Mouse (Mus musculus): ENCODE data around the gene Golt1a. TPM values are rescaled to one million over a fixed set of nuclear protein-coding genes. Genes with fewer than 3 reads are reported as not detected.
"Not testable (repeated sequence)": the region's sequence is repeated elsewhere in the genome, so short reads cannot be mapped to it uniquely, and the experiment has no call there.

The Golt1a gene
- polyA plus RNA-seq, 1 experiment from 2014 or later, result not detected

DNA sequence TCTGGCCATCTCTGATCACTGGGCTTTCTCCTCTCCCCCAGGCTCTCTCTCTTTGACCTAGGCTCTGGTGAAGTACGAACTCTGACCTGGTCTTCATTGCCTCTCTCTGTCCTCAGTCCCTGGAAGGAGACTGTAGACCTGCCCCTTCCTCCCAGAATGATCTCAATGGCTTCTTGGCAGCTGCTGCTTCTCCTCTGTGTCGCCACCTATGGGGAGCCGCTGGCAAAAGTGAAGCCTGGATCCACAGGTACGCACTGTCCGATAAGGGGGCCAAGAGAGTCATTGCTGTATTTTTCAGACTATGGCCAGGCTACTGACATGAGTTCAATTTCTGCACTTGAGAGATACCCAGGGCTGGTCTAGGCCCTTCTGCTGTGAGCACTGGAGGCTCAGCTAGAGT is 17.5 kb downstream of the Golt1a start:
- H3K36me3 ChIP-seq, result no peaks in the 10 kb centered on the region
- H3K4me1 ChIP-seq (replicated peaks), result peaks cover 15% of the 10 kb centered on the region
- no peaks in the 10 kb centered on the region for H3K9me3 ChIP-seq
- WGBS, result 63% methylated on average over 5 of the region's 5 CpGs
- no peak overlapping the region for H3K27ac ChIP-seq
- H3K27me3 ChIP-seq, result peaks cover 48% of the 10 kb centered on the region
- H3K9ac ChIP-seq (replicated peaks), result no peak overlapping the region
- no peak overlapping the region for H3K4me3 ChIP-seq (replicated peaks)
- no peak overlapping the region for H3K4me2 ChIP-seq
- no peak for ATAC-seq (ENCODE audit: insufficient number of reproducible peaks, insufficient read depth, low FRiP score, low TSS enrichment, low read depth)

DNA sequence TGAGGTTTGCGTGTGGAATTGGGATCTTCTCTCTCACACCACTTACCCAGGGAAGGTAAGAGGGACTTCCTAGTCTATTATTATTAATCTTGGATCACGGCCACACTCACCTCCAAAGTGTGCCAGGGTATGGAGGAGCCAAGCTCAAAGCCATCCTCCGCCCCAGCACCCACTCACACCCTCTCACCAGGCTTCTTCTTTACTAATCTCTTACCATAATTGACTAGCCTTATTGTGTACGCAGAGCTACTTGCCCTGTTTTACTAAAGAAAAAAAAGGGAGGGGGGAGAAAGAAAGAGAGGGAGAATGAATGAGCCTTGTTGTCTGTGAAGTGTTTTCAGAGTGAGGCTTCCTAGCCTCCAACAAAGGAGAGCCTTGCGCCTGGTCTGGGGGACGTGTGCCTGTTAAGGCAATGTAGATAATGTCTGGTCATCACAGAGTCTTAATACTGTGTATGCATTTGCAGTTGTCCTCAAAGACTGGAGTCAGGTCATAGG is 18.7 kb downstream of the Golt1a start:
- no peaks in the 10 kb centered on the region for H3K9me3 ChIP-seq
- ATAC-seq (ENCODE audit: insufficient number of reproducible peaks, insufficient read depth, low FRiP score, low TSS enrichment, low read depth), result no peak
- H3K36me3 ChIP-seq, result no peaks in the 10 kb centered on the region
- no peak overlapping the region for H3K4me2 ChIP-seq
- no peak overlapping the region for H3K9ac ChIP-seq (replicated peaks)
- H3K27me3 ChIP-seq, result peaks cover 53% of the 10 kb centered on the region
- H3K4me1 ChIP-seq (replicated peaks), result peaks cover 9% of the 10 kb centered on the region
- no peak overlapping the region for H3K27ac ChIP-seq
- no peak overlapping the region for H3K4me3 ChIP-seq (replicated peaks)
- WGBS, result 83% methylated on average over 6 of the region's 6 CpGs

DNA sequence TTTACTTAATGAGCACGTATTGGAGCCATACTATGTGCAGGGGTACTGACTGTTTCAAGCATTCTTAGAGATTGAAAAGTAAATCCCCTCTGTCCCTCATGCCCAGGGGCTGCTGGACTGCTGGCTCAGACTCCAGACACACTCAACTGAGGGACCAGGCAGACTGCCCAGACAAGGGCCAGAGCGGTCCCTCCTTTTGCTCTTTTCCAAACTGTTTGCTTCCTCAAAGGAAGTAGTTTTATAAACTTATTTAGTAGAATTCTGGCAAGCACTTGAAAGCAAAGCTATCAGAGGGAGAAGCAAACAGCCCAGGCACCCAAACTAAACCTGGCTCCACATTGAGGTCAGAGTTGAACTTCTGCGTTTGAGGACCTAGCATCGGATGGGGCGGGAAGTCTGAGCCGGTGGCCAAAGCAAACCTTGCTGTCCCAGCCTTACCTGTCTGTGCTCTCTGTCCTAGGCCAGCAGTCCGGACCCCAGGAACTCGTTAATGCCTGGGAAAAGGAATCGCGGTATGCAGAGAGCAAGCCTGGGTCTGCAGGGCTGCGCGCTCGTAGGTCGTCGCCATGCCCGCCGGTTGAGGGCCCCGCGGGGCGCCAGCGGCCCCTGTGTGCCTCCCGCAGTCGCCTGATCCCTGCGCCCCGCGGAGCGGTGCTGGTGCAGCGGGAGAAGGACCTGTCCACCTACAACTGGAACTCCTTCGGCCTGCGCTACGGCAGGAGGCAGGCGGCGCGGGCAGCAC is 19.5 kb downstream of the Golt1a start:
- WGBS, result 7% methylated on average over 34 of the region's 34 CpGs
- Histone ChIP-seq H3K9ac (replicated peaks) (peak overlapping the region; percentile 49; the same call in 1 of the 2 replicates), H3K4me2 (peak overlapping the region; percentile 71), H3K4me1 (replicated peaks) (peaks cover 8% of the 10 kb centered on the region), H3K27ac (no peak overlapping the region), H3K27me3 (peaks cover 53% of the 10 kb centered on the region), H3K36me3 (no peaks in the 10 kb centered on the region), H3K4me3 (replicated peaks) (peak overlapping the region; percentile 38), H3K9me3 (no peaks in the 10 kb centered on the region)
- ATAC-seq (ENCODE audit: insufficient number of reproducible peaks, insufficient read depth, low FRiP score, low TSS enrichment, low read depth), result no peak

DNA sequence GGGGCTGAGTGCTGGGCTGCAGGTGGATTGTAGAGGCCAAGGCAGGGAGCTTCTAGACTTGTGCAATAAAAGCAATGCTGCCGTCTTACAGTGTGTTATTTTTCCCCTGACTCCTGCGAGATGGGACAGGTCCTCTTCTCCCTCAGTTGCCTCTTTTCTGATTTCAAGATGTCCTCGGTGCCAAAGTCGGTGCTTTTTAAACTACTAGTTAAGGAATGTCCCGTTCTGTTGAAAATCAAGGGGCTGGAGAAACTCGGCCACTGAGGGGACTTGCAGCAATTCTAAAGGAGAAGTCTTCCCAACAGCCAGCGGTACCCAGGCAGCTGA is 20.0 kb downstream of the Golt1a start:
- Histone ChIP-seq H3K4me2 (peak overlapping the region; percentile 71), H3K4me3 (replicated peaks) (peak overlapping the region; percentile 38), H3K9ac (replicated peaks) (peak overlapping the region; percentile 49; the same call in 1 of the 2 replicates), H3K36me3 (no peaks in the 10 kb centered on the region), H3K4me1 (replicated peaks) (peaks cover 8% of the 10 kb centered on the region), H3K9me3 (no peaks in the 10 kb centered on the region), H3K27ac (no peak overlapping the region), H3K27me3 (peaks cover 53% of the 10 kb centered on the region)
- WGBS, result 29% methylated on average over 7 of the region's 7 CpGs
- ATAC-seq (ENCODE audit: insufficient number of reproducible peaks, insufficient read depth, low FRiP score, low TSS enrichment, low read depth), result no peak

DNA sequence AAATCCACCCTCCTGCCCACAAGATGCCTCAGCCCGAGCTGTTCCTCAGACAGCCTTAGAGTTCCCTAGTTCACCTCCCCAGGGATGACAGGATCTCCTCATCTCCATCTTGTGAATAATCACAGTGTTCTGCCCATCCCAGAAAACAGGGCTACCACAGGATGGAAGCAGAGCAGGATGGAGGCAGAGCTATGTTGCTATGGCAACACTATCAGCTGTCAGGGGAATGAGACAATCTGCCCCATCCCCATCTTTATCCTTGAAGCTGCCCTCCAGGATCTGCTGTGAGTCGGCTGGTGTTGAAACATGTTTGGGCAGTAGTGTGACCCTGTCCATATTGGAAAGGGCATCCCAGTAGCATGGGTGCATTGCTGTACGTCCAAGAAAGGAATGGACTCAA is 21.5 kb downstream of the Golt1a start:
- ATAC-seq (ENCODE audit: insufficient number of reproducible peaks, insufficient read depth, low FRiP score, low TSS enrichment, low read depth), result no peak
- 69% methylated on average over 3 of the region's 3 CpGs for WGBS
- peaks cover 53% of the 10 kb centered on the region for H3K27me3 ChIP-seq

DNA sequence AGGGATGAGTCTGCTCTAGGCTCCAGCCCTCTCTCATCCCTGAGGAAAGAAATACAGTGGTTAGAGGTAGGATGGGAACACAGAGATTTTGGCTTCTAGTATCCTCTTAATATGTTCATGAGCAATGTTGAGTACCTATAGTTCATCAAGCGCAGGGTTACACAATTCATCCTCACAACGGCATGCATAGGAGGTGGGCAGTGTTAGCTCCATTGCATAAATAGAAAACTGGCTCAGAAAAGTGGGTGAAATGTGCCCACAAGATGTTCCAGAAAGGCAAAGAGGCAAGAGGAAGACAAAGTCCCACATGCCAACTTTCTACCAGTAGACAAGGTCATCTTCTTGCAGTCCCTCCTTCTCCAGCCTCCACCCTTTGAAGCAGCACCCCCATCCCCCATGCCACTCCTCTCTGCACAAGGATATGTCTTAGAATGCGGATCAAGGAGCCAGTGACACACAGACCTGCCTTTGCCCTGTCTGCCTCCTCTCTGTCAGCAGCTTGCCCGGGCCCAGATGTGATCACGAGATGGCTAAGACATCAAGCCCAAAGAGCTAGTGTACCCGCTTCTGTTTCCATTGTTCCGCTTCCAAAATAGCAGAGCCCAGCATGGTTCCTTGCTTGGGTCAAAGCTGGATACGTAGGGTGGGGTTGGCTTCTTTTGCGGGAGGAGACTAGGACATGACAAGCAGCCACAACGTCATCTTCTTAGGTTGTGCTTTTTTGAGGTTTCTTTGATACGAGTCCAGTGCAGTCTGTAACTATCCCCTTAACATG is 23.2 kb downstream of the Golt1a start:
- 90% methylated on average over 11 of the region's 11 CpGs for WGBS
- ATAC-seq (ENCODE audit: insufficient number of reproducible peaks, insufficient read depth, low FRiP score, low TSS enrichment, low read depth), result no peak
- Histone ChIP-seq H3K9me3 (no peaks in the 10 kb centered on the region), H3K4me1 (replicated peaks) (peaks cover 8% of the 10 kb centered on the region), H3K36me3 (no peaks in the 10 kb centered on the region), H3K9ac (replicated peaks) (no peak overlapping the region), H3K27ac (no peak overlapping the region), H3K27me3 (peaks cover 43% of the 10 kb centered on the region), H3K4me3 (replicated peaks) (no peak overlapping the region), H3K4me2 (no peak overlapping the region)

More for the DNA sequence above, 21.5 kb downstream of the Golt1a start:
- H3K9ac ChIP-seq (replicated peaks), result no peak overlapping the region
- no peak overlapping the region for H3K4me3 ChIP-seq (replicated peaks)
- no peak overlapping the region for H3K27ac ChIP-seq
- H3K4me1 ChIP-seq (replicated peaks), result peaks cover 8% of the 10 kb centered on the region
- H3K36me3 ChIP-seq, result no peaks in the 10 kb centered on the region
- no peak overlapping the region for H3K4me2 ChIP-seq
- H3K9me3 ChIP-seq, result no peaks in the 10 kb centered on the region

DNA sequence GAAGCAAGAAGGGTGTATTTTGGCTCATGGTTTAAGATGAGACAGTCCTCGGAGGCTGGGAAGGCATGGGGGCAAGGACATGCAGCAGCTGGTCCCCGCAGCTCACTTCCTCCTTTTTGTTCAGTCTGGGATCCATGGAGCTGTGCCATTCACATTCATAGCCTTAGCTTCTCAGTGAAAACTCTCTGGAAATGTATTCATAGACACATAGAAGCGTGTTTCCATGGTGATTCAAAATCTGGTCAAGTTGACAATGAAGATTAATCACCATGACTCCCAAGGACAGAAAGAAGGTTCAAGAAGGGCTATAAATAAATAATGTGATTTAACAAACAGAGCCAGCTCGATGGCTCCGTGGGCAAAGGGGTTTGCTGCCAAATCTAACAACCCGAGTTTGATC is 24.3 kb downstream of the Golt1a start:
- Histone ChIP-seq H3K9me3 (no peaks in the 10 kb centered on the region), H3K4me3 (replicated peaks) (no peak overlapping the region), H3K4me1 (replicated peaks) (peaks cover 8% of the 10 kb centered on the region), H3K36me3 (no peaks in the 10 kb centered on the region), H3K4me2 (no peak overlapping the region), H3K9ac (replicated peaks) (no peak overlapping the region), H3K27me3 (peaks cover 32% of the 10 kb centered on the region), H3K27ac (no peak overlapping the region)
- WGBS, result 89% methylated on average over 6 of the region's 6 CpGs
- no peak for ATAC-seq (ENCODE audit: insufficient number of reproducible peaks, insufficient read depth, low FRiP score, low TSS enrichment, low read depth)

DNA sequence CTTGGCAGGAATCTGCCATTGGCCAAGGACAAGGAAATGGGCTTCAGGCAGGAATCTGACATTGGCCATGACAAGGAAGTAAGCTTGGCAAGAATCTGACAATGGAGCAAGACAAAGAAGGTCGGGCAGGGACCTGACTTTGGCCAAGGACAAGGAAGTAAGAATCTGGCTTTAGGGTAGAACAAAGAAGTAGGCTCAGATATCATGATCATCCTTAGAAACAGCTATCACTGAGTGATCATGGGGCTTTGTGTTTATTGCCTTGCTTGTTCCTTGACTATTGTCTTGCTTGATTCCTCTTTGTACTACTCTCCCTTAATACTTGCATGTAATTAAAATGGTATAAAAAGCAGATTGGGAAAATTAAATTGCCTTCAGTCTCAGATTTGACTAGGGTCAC is 30.8 kb downstream of the Golt1a start:
- ATAC-seq (ENCODE audit: insufficient number of reproducible peaks, insufficient read depth, low FRiP score, low TSS enrichment, low read depth); H3K4me2 ChIP-seq; H3K27me3 ChIP-seq; H3K36me3 ChIP-seq; H3K27ac ChIP-seq; H3K9me3 ChIP-seq; H3K4me3 ChIP-seq (replicated peaks); H3K4me1 ChIP-seq (replicated peaks); H3K9ac ChIP-seq (replicated peaks): not testable (repeated sequence)
- 73% methylated on average over 1 of the region's 1 CpGs for WGBS

DNA sequence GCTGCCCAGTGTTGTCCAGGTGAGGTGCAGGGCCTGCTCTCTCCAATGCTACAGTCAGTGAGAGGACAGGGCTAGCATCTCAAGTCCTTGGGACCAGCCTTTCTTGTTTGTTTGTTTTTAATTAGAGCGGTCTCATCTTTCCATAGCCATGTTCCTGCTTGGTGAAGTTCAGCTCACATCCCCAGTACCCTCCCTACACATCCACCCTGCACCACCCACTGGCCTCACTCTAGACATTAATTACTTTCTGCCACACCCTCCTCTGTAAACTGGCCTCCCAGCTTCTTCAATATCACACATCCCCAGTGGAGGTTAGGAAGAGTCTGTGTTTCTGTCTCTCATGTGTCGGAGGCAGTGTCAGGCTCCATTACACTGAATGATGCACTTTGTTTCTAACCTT is 34.8 kb downstream of the Golt1a start:
- Histone ChIP-seq H3K4me1 (replicated peaks) (no peaks in the 10 kb centered on the region), H3K9ac (replicated peaks) (no peak overlapping the region), H3K27ac (no peak overlapping the region), H3K27me3 (no peaks in the 10 kb centered on the region), H3K4me2 (no peak overlapping the region), H3K4me3 (replicated peaks) (no peak overlapping the region), H3K36me3 (no peaks in the 10 kb centered on the region), H3K9me3 (no peaks in the 10 kb centered on the region)
- ATAC-seq (ENCODE audit: insufficient number of reproducible peaks, insufficient read depth, low FRiP score, low TSS enrichment, low read depth), result no peak
- 86% methylated on average over 2 of the region's 2 CpGs for WGBS

DNA sequence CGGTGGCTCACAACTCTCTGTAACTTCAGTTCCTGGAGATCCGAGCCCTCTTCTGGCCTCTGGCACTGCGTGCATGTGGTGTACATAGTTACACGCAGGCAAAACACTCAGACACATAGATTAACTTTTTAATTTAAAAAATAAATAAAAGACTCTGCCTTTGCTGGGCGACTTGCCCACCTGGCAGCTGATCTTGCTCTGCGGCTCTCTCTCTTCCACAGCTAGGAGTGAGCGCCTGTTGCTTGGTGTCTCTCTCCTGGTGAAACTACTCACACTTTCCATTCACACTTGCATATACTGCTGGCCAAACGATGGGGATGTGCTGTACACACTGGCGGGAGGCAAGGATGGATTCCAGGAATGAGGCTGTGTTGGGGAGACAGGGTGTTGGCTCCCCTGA is 36.9 kb downstream of the Golt1a start:
- no peak overlapping the region for H3K4me3 ChIP-seq (replicated peaks)
- no peak overlapping the region for H3K4me2 ChIP-seq
- no peak for ATAC-seq (ENCODE audit: insufficient number of reproducible peaks, insufficient read depth, low FRiP score, low TSS enrichment, low read depth)
- H3K4me1 ChIP-seq (replicated peaks), result no peaks in the 10 kb centered on the region
- no peaks in the 10 kb centered on the region for H3K9me3 ChIP-seq
- H3K27ac ChIP-seq, result no peak overlapping the region
- H3K9ac ChIP-seq (replicated peaks), result no peak overlapping the region
- no peaks in the 10 kb centered on the region for H3K36me3 ChIP-seq
- WGBS, result 79% methylated on average over 9 of the region's 9 CpGs
- peaks cover 5% of the 10 kb centered on the region; the same call in 1 of the 2 replicates for H3K27me3 ChIP-seq

DNA sequence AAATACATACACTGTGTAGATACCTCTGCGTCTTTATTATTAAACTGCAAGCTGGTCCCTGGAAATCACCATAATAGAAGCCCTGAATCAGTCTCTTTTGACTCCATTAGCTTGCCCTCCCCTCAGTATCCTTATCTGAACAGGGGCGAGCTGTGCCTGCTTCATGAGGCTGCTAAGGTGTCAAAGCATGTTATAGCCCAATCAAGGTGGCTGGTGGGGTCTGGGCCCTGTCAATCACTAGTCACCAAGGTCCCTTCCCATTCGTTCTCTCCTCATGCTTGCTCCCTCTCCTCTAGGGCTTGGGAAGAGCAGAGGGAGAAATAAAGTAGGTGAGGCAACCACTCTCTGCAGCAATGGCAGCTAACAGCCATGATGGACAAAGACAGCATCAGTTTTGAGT is 37.6 kb downstream of the Golt1a start:
- H3K27ac ChIP-seq, result no peak overlapping the region
- no peaks in the 10 kb centered on the region for H3K9me3 ChIP-seq
- H3K9ac ChIP-seq (replicated peaks), result no peak overlapping the region
- no peak overlapping the region for H3K4me3 ChIP-seq (replicated peaks)
- ATAC-seq (ENCODE audit: insufficient number of reproducible peaks, insufficient read depth, low FRiP score, low TSS enrichment, low read depth), result no peak
- no peaks in the 10 kb centered on the region for H3K4me1 ChIP-seq (replicated peaks)
- WGBS, result 57% methylated on average over 3 of the region's 3 CpGs
- H3K4me2 ChIP-seq, result no peak overlapping the region
- peaks cover 9% of the 10 kb centered on the region; the same call in 1 of the 2 replicates for H3K27me3 ChIP-seq
- H3K36me3 ChIP-seq, result no peaks in the 10 kb centered on the region
